Mouse (Mus musculus) right cerebral cortex, adult 18-20 months (tissue): ENCODE data around the gene Frs2.
A peak's percentile ranks its signal among the peaks of the same experiment; 100 is the strongest.
"Not testable (repeated sequence)": the region's sequence is repeated elsewhere in the genome, so short reads cannot be mapped to it uniquely, and the experiment has no call there.

Source experiments
- DNase-seq: peaks from one replicate; pipeline ENCODE4 v3.0.0; 2022; ENCODE audit warnings: mixed read lengths

The Frs2 gene

GRCm38 (mm10) chr10:117033785-117034184, 114.5 kb downstream of the Frs2 start:
- DNase-seq = peak; percentile 75

DNA sequence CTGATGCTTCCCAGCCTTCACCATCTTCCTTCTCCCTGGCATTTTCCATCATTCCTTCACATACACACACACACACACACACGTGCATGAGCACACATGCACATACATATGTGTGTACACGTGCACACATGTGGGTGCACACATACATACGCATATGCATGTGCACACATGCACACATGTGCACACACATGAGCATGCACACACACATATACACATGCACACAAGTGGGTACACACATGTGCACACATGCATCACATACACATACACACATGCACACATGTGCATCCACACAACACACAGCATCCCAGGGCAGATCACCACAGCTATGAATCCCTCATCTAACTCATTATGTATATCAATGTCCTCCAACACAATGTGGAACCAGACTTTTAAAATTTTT, 117.2 kb downstream of the Frs2 start:
- DNase-seq = no peak

GRCm38 (mm10) chr10:117026176-117026575, 122.2 kb downstream of the Frs2 start:
- DNase-seq = no peak

DNA sequence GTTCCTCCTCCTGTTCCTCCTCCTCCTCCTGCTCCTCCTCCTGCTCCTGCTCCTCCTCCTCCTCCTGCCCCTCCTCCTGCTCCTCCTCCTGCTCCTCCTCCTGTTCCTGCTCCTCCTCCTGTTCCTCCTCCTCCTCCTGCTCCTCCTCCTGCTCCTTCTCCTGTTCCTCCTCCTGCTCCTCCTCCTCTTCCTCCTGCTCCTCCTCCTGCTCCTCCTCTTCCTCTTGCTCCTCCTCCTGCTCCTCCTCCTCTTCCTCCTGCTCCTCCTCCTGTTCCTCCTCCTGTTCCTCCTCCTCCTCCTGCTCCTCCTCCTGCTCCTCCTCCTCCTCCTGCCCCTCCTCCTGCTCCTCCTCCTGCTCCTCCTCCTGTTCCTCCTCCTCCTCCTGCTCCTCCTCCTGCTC, 122.6 kb downstream of the Frs2 start:
- DNase-seq = not testable (repeated sequence)

- no peak for DNase-seq
Measured at GRCm38 (mm10) chr10:117023693-117024092, 124.6 kb downstream of the Frs2 start.

GRCm38 (mm10) chr10:117021020-117021754, 127.1 kb downstream of the Frs2 start:
- no peak for DNase-seq
